Mouse (Mus musculus) forebrain, embryonic 13.5 days (tissue): ENCODE measurements around the gene Sox4. TPM values are rescaled to one million over a fixed set of nuclear protein-coding genes. Genes with fewer than 3 reads are reported as not detected.

ENCODE experiments used
- ATAC-seq: fragments of 200-750 bp; cut with Nextera tagmentation; 2 replicates; pipeline ENCODE4 v1.8.0; 2017
- H3K27ac ChIP-seq: fragments of 300-500 bp; sonication (generic); 2 replicates; pipeline ENCODE4 v1.5.1; 2015; ENCODE audit warnings: inconsistent platforms, mild to moderate bottlenecking, moderate library complexity
- H3K27me3 ChIP-seq: fragments of 300-500 bp; sonication (generic); 2 replicates; pipeline ENCODE4 v1.6.1; 2015; ENCODE audit warnings: mild to moderate bottlenecking, inconsistent platforms
- H3K36me3 ChIP-seq: fragments of 300-500 bp; sonication (generic); 2 replicates; pipeline ENCODE4 v1.6.1; 2015; ENCODE audit warnings: mild to moderate bottlenecking, inconsistent platforms; ENCODE audit not compliant: poor library complexity, severe bottlenecking
- H3K4me1 ChIP-seq: fragments of 300-500 bp; sonication (generic); 2 replicates; pipeline ENCODE4 v1.6.1; 2015; ENCODE audit warnings: inconsistent platforms
- H3K4me2 ChIP-seq: fragments of 300-500 bp; sonication (generic); 2 replicates; pipeline ENCODE4 v1.6.1; 2015; ENCODE audit warnings: inconsistent platforms, mild to moderate bottlenecking, moderate library complexity
- H3K4me3 ChIP-seq: fragments of 300-500 bp; sonication (generic); 2 replicates; pipeline ENCODE4 v1.5.1; 2015; ENCODE audit warnings: mild to moderate bottlenecking, inconsistent platforms
- H3K9ac ChIP-seq: fragments of 300-500 bp; sonication (generic); 2 replicates; pipeline ENCODE4 v1.6.1; 2015; ENCODE audit warnings: mild to moderate bottlenecking, inconsistent platforms
- H3K9me3 ChIP-seq: fragments of 300-500 bp; sonication (generic); replicated peaks from 2 replicates; pipeline ENCODE4 v1.6.1; 2016; ENCODE audit warnings: inconsistent platforms
- WGBS: fragments of 180-500 bp; shearing (Covaris S2); methylation state at CpG from one replicate; pipeline ENCODE4 v1.1.7; 2015; 5-methylcytosine and 5-hydroxymethylcytosine counted together
- polyA plus RNA-seq: library from polyadenylated mRNA; unstranded; fragments of >200 nt; fragmentation: Nextera tagmentation; extraction: Ambion mirVana; gene quantifications from 2 replicates; pipeline ENCODE4 v1.2.1, GENCODE M21; 2015

Gene Sox4
- polyA plus RNA-seq = 170 and 218 TPM in 2 replicates

- Histone ChIP-seq H3K4me2 (peak within 1 kb of the TSS; percentile 54), H3K9ac (peak within 1 kb of the TSS; percentile 100), H3K4me1 (peaks cover 22% of the 10 kb centered on the region), H3K4me3 (peak within 1 kb of the TSS; percentile 100), H3K9me3 (no peaks in the 10 kb centered on the region), H3K27ac (peak within 1 kb of the TSS; percentile 100), H3K36me3 (peaks cover 15% of the 10 kb centered on the region; the same call in 1 of the 2 replicates), H3K27me3 (no peaks in the 10 kb centered on the region)
- ATAC-seq = peak; percentile 91
- 0% methylated on average over 19 of the region's 19 CpGs for WGBS
These were observed at the start of gene Sox4 for GRCm38 (mm10) chr13:28953581-28953991. Sox4 (minus strand) TSS chr13:28953713.

DNA sequence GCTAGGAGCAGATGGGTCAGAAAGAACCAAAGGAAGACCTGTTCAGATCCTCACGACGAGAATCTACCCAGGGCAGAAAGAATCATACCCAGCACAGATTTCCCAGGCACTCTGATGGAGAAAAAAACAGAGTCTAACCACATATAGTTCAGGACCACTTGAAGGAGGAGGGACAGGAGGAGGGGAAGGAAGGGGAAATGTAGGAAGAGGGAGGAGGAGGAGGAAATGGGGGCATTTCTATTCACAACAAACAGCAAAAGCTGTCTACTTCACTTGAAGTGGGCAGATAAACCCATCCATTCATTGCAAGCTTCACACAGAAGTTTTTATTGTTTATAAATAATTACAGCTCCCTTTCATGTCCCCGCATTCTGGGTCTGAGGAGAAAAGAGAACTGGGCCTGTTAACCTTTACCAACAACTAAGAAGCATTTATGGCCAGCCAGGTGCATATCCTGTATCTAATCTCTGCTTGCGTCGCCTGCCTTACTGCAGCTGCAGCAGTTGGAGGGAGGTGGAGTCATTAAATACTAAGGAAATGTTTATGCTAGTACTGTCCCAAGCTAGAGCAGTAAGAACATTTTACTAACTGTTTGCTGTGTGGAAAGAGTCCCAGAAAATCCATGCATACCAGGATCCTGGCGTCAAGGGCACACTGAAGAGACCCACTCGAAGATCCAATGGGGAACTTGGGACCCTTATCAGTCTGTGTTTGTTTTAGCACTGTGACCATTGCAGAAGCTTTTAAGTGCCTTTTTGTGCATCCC is 38.6 kb upstream of the Sox4 start:
- no peak overlapping the region for H3K4me2 ChIP-seq
- ATAC-seq = no peak
- no peak overlapping the region for H3K9ac ChIP-seq
- 55% methylated on average over 7 of the region's 7 CpGs for WGBS
- H3K27ac ChIP-seq = no peak overlapping the region
- peaks cover 19% of the 10 kb centered on the region for H3K4me1 ChIP-seq
- H3K36me3 ChIP-seq = no peaks in the 10 kb centered on the region
- H3K4me3 ChIP-seq = no peak overlapping the region
- H3K9me3 ChIP-seq = no peaks in the 10 kb centered on the region
- H3K27me3 ChIP-seq = no peaks in the 10 kb centered on the region

DNA sequence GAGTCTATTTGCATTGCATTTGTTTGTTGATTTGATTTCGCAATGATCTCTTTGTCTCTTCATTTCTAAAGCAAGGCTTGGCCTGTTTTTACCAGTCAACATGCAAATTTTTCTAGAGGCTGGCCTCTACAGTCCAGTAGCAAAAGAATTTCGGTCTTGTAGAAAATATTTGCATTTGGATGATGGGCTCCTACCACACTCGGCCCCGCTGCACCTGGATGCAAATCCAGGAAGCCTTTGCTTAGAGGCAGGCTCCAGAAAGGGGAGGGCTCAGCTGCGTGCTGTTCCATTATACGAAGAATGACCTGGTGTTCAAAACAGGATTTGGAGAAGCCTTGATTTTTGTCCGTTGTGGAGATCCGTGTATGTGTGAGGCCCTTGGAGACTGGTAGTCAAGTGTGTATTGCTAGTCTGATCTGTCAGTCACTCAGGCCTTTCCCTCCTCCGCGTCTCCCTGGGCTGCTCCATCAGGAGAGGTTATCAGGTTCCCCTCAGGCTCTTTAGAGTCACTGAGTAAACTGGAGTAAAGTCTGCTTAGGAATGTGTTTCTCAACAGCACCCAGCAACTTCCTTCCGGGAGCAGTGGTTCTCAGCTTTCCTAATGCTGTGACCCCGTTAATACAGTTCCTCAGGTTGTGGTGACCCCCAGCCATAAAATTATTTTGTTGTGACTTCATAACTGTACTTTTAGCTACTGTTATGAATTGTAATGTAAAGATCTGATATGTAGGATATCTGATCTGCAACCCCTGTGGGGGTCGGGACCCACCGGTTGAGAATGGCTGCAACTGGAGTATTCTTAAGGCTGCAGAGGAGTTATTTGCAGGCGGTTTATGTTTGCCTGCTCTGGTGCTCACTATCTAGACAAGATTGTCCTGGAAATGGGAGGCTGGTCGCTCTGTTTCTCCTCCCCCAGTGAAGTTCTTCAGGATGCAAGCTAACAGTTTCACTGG is 35.5 kb upstream of the Sox4 start:
- ATAC-seq = peak; percentile 59; the same call in 1 of the 2 replicates
- H3K9ac ChIP-seq = no peak overlapping the region

DNA sequence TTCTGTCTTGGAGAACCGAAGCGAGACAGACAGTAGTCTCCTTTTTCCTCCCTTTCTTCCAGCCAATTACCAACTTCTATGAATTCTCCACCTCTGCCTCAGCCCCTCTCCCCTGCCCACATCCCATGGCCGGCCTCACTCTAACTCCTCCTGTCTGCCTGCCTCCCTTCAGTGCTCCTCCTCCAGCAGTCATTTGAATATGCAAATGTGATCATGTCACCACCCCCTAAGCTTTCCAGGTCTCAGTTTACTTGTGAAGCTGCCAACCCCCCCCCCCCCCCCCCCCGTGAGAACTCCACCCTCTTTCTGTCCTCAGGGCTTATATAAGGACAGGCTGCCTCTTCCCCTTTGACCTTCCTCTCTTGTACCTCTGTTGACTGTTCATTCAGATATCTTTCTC is 27.2 kb upstream of the Sox4 start:
- H3K27ac ChIP-seq = no peak overlapping the region
- no peaks in the 10 kb centered on the region for H3K27me3 ChIP-seq
- H3K36me3 ChIP-seq = no peaks in the 10 kb centered on the region
- H3K9me3 ChIP-seq = no peaks in the 10 kb centered on the region
- H3K4me1 ChIP-seq = no peaks in the 10 kb centered on the region
- H3K4me3 ChIP-seq = no peak overlapping the region
- H3K4me2 ChIP-seq = no peak overlapping the region
- WGBS = 42% methylated on average over 4 of the region's 4 CpGs
- no peak overlapping the region for H3K9ac ChIP-seq
- ATAC-seq = no peak

More for the DNA sequence above, 35.5 kb upstream of the Sox4 start:
- Histone ChIP-seq H3K4me3 (no peak overlapping the region), H3K4me1 (peaks cover 19% of the 10 kb centered on the region), H3K36me3 (no peaks in the 10 kb centered on the region), H3K9me3 (no peaks in the 10 kb centered on the region), H3K4me2 (no peak overlapping the region), H3K27ac (0 out of 2 replicates have a peak overlapping the region, but pooled peaks have one; percentile 6), H3K27me3 (no peaks in the 10 kb centered on the region)
- 32% methylated on average over 16 of the region's 16 CpGs for WGBS

DNA sequence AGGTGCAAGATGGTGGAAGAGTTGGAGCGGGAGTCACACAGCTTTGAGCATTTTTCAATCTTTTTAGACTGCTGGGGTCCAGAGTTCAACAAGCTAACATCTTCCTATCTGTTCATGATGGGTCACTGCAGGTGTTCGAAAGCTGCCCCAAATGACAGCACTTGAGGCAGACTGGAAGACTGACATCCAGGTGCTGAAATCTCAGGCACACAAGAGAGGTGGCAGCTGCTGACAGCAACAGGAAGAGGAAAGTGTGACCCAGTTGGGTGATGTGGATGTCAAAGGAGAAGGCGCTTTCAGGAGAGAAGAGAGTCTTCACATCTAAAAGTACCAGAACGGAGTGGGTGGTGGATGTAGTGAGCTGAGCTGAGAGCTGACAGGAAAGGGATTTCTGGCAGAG is 21.5 kb upstream of the Sox4 start:
- WGBS = 94% methylated on average over 4 of the region's 4 CpGs
- Histone ChIP-seq H3K27ac (no peak overlapping the region), H3K36me3 (no peaks in the 10 kb centered on the region), H3K4me2 (no peak overlapping the region), H3K9ac (no peak overlapping the region), H3K9me3 (no peaks in the 10 kb centered on the region), H3K4me3 (no peak overlapping the region), H3K4me1 (no peaks in the 10 kb centered on the region), H3K27me3 (no peaks in the 10 kb centered on the region)
- no peak for ATAC-seq

DNA sequence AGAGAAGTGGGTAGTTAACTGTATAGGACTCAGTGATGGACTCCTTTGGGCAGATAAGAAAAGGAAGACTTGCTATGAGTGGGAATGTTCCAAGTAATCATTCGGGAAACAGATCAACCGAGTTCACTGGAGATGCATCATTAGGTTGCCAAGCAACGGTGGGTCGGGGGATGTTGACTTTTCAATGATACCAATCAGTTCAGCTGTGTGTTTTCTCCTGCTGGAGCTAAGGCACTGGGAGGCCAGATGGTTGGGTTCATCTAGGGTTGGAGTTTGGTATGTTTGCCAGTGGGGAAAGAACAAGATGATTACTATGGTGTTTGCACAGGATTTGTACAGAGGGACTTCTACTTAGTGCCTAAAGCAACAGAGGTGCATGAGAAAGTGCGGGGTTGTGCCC is 21.1 kb upstream of the Sox4 start:
- Histone ChIP-seq H3K9ac (no peak overlapping the region), H3K9me3 (no peaks in the 10 kb centered on the region), H3K36me3 (no peaks in the 10 kb centered on the region), H3K27me3 (no peaks in the 10 kb centered on the region), H3K27ac (no peak overlapping the region), H3K4me1 (no peaks in the 10 kb centered on the region), H3K4me3 (no peak overlapping the region), H3K4me2 (no peak overlapping the region)
- 68% methylated on average over 5 of the region's 5 CpGs for WGBS
- no peak for ATAC-seq

GRCm38 (mm10) chr13:28960916-28961315 is 7.4 kb upstream of the Sox4 start:
- Histone ChIP-seq H3K4me2 (no peak overlapping the region), H3K27me3 (no peaks in the 10 kb centered on the region), H3K4me1 (peaks cover 20% of the 10 kb centered on the region), H3K9me3 (no peaks in the 10 kb centered on the region; the same call in 1 of the 2 replicates), H3K4me3 (no peak overlapping the region), H3K9ac (no peak overlapping the region), H3K36me3 (no peaks in the 10 kb centered on the region), H3K27ac (no peak overlapping the region)
- no peak for ATAC-seq
- 98% methylated on average over 8 of the region's 8 CpGs for WGBS

DNA sequence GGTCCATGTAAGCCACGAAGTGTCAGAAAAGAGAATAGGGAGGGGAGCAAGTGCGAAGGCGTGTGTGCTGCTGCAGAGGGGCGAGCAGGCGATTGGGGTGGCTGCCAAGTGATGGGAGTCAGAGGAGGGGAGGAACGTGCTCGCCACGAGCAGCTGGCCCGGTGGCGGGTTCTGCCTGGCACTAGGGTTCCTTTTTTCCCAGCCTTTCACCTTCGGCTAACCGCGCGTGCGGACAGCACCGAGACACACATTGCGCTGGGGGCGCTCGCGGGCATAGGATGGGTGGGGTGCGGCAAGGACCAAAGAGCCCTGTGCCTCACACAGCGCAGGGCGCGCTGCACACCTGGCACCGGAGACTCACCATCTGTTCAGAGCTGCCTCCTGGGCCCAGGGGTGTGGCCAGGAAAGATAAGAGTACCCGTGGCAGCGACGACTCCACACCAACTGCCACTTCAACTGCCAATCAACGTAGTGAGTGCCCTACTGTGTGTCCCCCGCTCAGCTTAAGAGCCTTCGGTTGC is 6.0 kb upstream of the Sox4 start:
- peak; percentile 83 for ATAC-seq
- WGBS = 1% methylated on average over 31 of the region's 31 CpGs
- peak overlapping the region; percentile 95 for H3K27ac ChIP-seq

GRCm38 (mm10) chr13:28959068-28959440 is 5.5 kb upstream of the Sox4 start:
- H3K27me3 ChIP-seq = no peaks in the 10 kb centered on the region
- H3K27ac ChIP-seq = peak overlapping the region; percentile 95
- peaks cover 29% of the 10 kb centered on the region for H3K4me1 ChIP-seq
- peak overlapping the region; percentile 54 for H3K4me3 ChIP-seq
- no peak; the same call in 1 of the 2 replicates for ATAC-seq
- no peaks in the 10 kb centered on the region; the same call in 1 of the 2 replicates for H3K9me3 ChIP-seq
- H3K36me3 ChIP-seq = no peaks in the 10 kb centered on the region
- peak overlapping the region; percentile 74 for H3K4me2 ChIP-seq
- H3K9ac ChIP-seq = peak overlapping the region; percentile 70
- under 1% methylated on average over 17 of the region's 17 CpGs for WGBS

More for the DNA sequence above, 6.0 kb upstream of the Sox4 start:
- no peaks in the 10 kb centered on the region; the same call in 1 of the 2 replicates for H3K9me3 ChIP-seq
- H3K9ac ChIP-seq = peak overlapping the region; percentile 70
- peak overlapping the region; percentile 74 for H3K4me2 ChIP-seq
- H3K27me3 ChIP-seq = no peaks in the 10 kb centered on the region
- no peaks in the 10 kb centered on the region for H3K36me3 ChIP-seq
- peak overlapping the region; percentile 54 for H3K4me3 ChIP-seq
- peaks cover 24% of the 10 kb centered on the region for H3K4me1 ChIP-seq

GRCm38 (mm10) chr13:28958211-28959067 is 4.9 kb upstream of the Sox4 start:
- H3K9me3 ChIP-seq = no peaks in the 10 kb centered on the region; the same call in 1 of the 2 replicates

DNA sequence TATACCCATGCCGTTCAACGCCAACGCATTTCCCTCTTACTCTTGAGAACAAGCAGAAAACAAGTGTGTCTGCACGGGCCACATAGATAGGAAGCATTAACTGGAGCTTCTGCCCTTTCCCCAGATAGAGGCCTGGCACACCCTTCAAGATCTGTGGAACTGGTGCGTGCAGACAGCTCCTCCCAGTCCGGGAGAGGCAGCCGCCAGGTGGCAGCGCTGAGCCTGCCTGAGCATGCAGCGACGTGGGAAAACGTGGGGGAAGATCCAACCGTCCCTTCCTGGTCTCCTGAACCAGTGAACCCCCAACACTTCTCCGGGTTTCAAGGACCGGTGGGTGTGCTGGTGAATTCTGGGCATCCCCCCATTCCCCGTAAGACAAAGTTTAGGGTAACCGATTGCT is 4.3 kb upstream of the Sox4 start:
- Histone ChIP-seq H3K27ac (peak overlapping the region; percentile 95), H3K9ac (peak overlapping the region; percentile 70), H3K4me2 (peak overlapping the region; percentile 74), H3K4me3 (peak overlapping the region; percentile 54), H3K27me3 (no peaks in the 10 kb centered on the region), H3K4me1 (peaks cover 30% of the 10 kb centered on the region), H3K36me3 (no peaks in the 10 kb centered on the region), H3K9me3 (no peaks in the 10 kb centered on the region; the same call in 1 of the 2 replicates)
- 3% methylated on average over 16 of the region's 16 CpGs for WGBS
- ATAC-seq = peak; percentile 34

More at GRCm38 (mm10) chr13:28958211-28959067, 4.9 kb upstream of the Sox4 start:
- H3K4me1 ChIP-seq = peaks cover 30% of the 10 kb centered on the region
- peak overlapping the region; percentile 54 for H3K4me3 ChIP-seq
- H3K36me3 ChIP-seq = no peaks in the 10 kb centered on the region
- peak overlapping the region; percentile 70 for H3K9ac ChIP-seq
- peak overlapping the region; percentile 74 for H3K4me2 ChIP-seq
- peak; percentile 53 for ATAC-seq
- no peaks in the 10 kb centered on the region for H3K27me3 ChIP-seq
- H3K27ac ChIP-seq = peak overlapping the region; percentile 95
- WGBS = under 1% methylated on average over 53 of the region's 54 CpGs
